Mouse (Mus musculus) thymus, adult 2 months (tissue): ENCODE results near the gene Adprh.

Experiments used
- CTCF ChIP-seq: fragments of 200-500 bp; IDR thresholded peaks from 2 replicates; pipeline ENCODE4 v1.5.1; 2012; ENCODE audit warnings: mild to moderate bottlenecking, control low read depth, low read length, moderate library complexity, borderline replicate concordance; ENCODE audit not compliant: control insufficient read depth, poor library complexity, insufficient read depth; ENCODE audit errors: extremely low read depth
- POLR2A ChIP-seq: fragments of 200-500 bp; IDR thresholded peaks from 2 replicates; pipeline ENCODE4 v1.6.1; 2012; ENCODE audit warnings: mild to moderate bottlenecking, low read length, control low read depth, moderate library complexity; ENCODE audit not compliant: control insufficient read depth, poor library complexity, insufficient read depth; ENCODE audit errors: extremely low read depth

- no peak for TF ChIP-seq POLR2A
- TF ChIP-seq CTCF, result no peak
Observed at GRCm38 (mm10) chr16:38455511-38456418, 3.3 kb upstream of the Adprh start, which contains the start of gene Cd80.
